Mouse (Mus musculus) forebrain, embryonic 15.5 days (tissue): ENCODE data around the gene Dcun1d4. TPM values are rescaled to one million over a fixed set of nuclear protein-coding genes. Genes with fewer than 3 reads are reported as not detected.

ENCODE experiments used
- ATAC-seq: fragments of 200-750 bp; cut with Nextera tagmentation; replicated peaks from 2 replicates; pipeline ENCODE4 v1.8.0; 2017; ENCODE audit warnings: mild to moderate bottlenecking, moderate TSS enrichment, moderate library complexity
- H3K27ac ChIP-seq: fragments of 300-500 bp; sonication (generic); replicated peaks from 2 replicates; pipeline ENCODE4 v1.5.1; 2015; ENCODE audit warnings: mild to moderate bottlenecking, inconsistent platforms
- H3K27me3 ChIP-seq: fragments of 300-500 bp; sonication (generic); 2 replicates; pipeline ENCODE4 v1.6.1; 2015; ENCODE audit warnings: inconsistent platforms
- H3K36me3 ChIP-seq: fragments of 300-500 bp; sonication (generic); 2 replicates; pipeline ENCODE4 v1.6.1; 2015; ENCODE audit warnings: mild to moderate bottlenecking, inconsistent platforms
- H3K4me1 ChIP-seq: fragments of 300-500 bp; sonication (generic); 2 replicates; pipeline ENCODE4 v1.6.1; 2015; ENCODE audit warnings: inconsistent platforms
- H3K4me2 ChIP-seq: fragments of 300-500 bp; sonication (generic); replicated peaks from 2 replicates; pipeline ENCODE4 v1.6.1; 2015; ENCODE audit warnings: mild to moderate bottlenecking, inconsistent platforms
- H3K4me3 ChIP-seq: fragments of 300-500 bp; sonication (generic); 2 replicates; pipeline ENCODE4 v1.5.1; 2015; ENCODE audit warnings: mild to moderate bottlenecking, inconsistent platforms
- H3K9ac ChIP-seq: fragments of 300-500 bp; sonication (generic); replicated peaks from 2 replicates; pipeline ENCODE4 v1.6.1; 2015; ENCODE audit warnings: mild to moderate bottlenecking, inconsistent platforms
- H3K9me3 ChIP-seq: fragments of 300-500 bp; sonication (generic); 2 replicates; pipeline ENCODE4 v1.6.1; 2016; ENCODE audit warnings: inconsistent platforms
- WGBS: fragments of 180-500 bp; shearing (Covaris S2); methylation state at CpG from one replicate; pipeline ENCODE4 v1.1.7; 2015; ENCODE audit warnings: mixed read lengths; 5-methylcytosine and 5-hydroxymethylcytosine counted together
- polyA plus RNA-seq: library from polyadenylated mRNA; unstranded; fragments of >200 nt; fragmentation: Nextera tagmentation; extraction: Ambion mirVana; gene quantifications from 2 replicates; pipeline ENCODE4 v1.2.1, GENCODE M21; 2015

Dcun1d4 gene
- polyA plus RNA-seq, 1 experiment from 2014 or later = 45.3 TPM

GRCm38 (mm10) chr5:73555096-73555852 lies 74.5 kb downstream of the Dcun1d4 start:
- Histone ChIP-seq H3K27ac (no peak overlapping the region), H3K9ac (no peak overlapping the region), H3K4me3 (no peak overlapping the region), H3K9me3 (no peaks in the 10 kb centered on the region), H3K27me3 (no peaks in the 10 kb centered on the region), H3K4me2 (no peak overlapping the region), H3K36me3 (peaks cover 27% of the 10 kb centered on the region), H3K4me1 (0 out of 2 replicates have a peak, but pooled peaks cover 4% of the 10 kb centered on the region)
- no peak for ATAC-seq
- WGBS = 85% methylated on average over 8 of the region's 8 CpGs

GRCm38 (mm10) chr5:73556733-73557425 lies 76.1 kb downstream of the Dcun1d4 start:
- Histone ChIP-seq H3K4me3 (no peak overlapping the region), H3K27ac (no peak overlapping the region), H3K9me3 (no peaks in the 10 kb centered on the region), H3K27me3 (no peaks in the 10 kb centered on the region), H3K9ac (no peak overlapping the region), H3K4me1 (0 out of 2 replicates have a peak, but pooled peaks cover 4% of the 10 kb centered on the region), H3K36me3 (peaks cover 27% of the 10 kb centered on the region), H3K4me2 (no peak overlapping the region)
- ATAC-seq = no peak
- 79% methylated on average over 12 of the region's 12 CpGs for WGBS

GRCm38 (mm10) chr5:73558756-73559155 lies 78.0 kb downstream of the Dcun1d4 start:
- Histone ChIP-seq H3K27me3 (no peaks in the 10 kb centered on the region), H3K4me2 (no peak overlapping the region), H3K36me3 (peaks cover 23% of the 10 kb centered on the region), H3K9me3 (no peaks in the 10 kb centered on the region), H3K9ac (no peak overlapping the region), H3K4me1 (0 out of 2 replicates have a peak, but pooled peaks cover 4% of the 10 kb centered on the region), H3K4me3 (no peak overlapping the region), H3K27ac (no peak overlapping the region)
- ATAC-seq = no peak
- 91% methylated on average over 6 of the region's 6 CpGs for WGBS

- 88% methylated on average over 6 of the region's 6 CpGs for WGBS
- Histone ChIP-seq H3K9ac (no peak overlapping the region), H3K9me3 (no peaks in the 10 kb centered on the region), H3K27me3 (no peaks in the 10 kb centered on the region), H3K4me2 (no peak overlapping the region), H3K4me3 (no peak overlapping the region), H3K27ac (no peak overlapping the region), H3K4me1 (no peaks in the 10 kb centered on the region), H3K36me3 (peaks cover 11% of the 10 kb centered on the region; the same call in 1 of the 2 replicates)
- ATAC-seq = no peak
These were observed 83.2 kb downstream of the Dcun1d4 start for GRCm38 (mm10) chr5:73564038-73564437.

- 80% methylated on average over 5 of the region's 5 CpGs for WGBS
- Histone ChIP-seq H3K9ac (no peak overlapping the region), H3K4me2 (no peak overlapping the region), H3K9me3 (no peaks in the 10 kb centered on the region), H3K4me1 (no peaks in the 10 kb centered on the region), H3K36me3 (no peaks in the 10 kb centered on the region), H3K27me3 (no peaks in the 10 kb centered on the region), H3K4me3 (no peak overlapping the region), H3K27ac (no peak overlapping the region)
- ATAC-seq = no peak
These were observed 85.3 kb downstream of the Dcun1d4 start for GRCm38 (mm10) chr5:73566119-73566518.

- no peak for ATAC-seq
- H3K9me3 ChIP-seq = no peaks in the 10 kb centered on the region
- H3K27ac ChIP-seq = no peak overlapping the region
- H3K9ac ChIP-seq = no peak overlapping the region
- no peaks in the 10 kb centered on the region for H3K36me3 ChIP-seq
- no peaks in the 10 kb centered on the region for H3K27me3 ChIP-seq
- no peak overlapping the region for H3K4me2 ChIP-seq
- WGBS = 86% methylated on average over 4 of the region's 4 CpGs
- H3K4me3 ChIP-seq = no peak overlapping the region
- no peaks in the 10 kb centered on the region for H3K4me1 ChIP-seq
These were observed 86.1 kb downstream of the Dcun1d4 start for GRCm38 (mm10) chr5:73566892-73567291.

GRCm38 (mm10) chr5:73569181-73569580 lies 88.4 kb downstream of the Dcun1d4 start:
- no peak for ATAC-seq
- Histone ChIP-seq H3K27ac (no peak overlapping the region), H3K4me2 (no peak overlapping the region), H3K4me1 (no peaks in the 10 kb centered on the region), H3K9me3 (no peaks in the 10 kb centered on the region), H3K27me3 (no peaks in the 10 kb centered on the region), H3K36me3 (no peaks in the 10 kb centered on the region), H3K4me3 (no peak overlapping the region), H3K9ac (no peak overlapping the region)
- WGBS = 87% methylated on average over 5 of the region's 5 CpGs

GRCm38 (mm10) chr5:73571395-73572156 lies 90.8 kb downstream of the Dcun1d4 start:
- Histone ChIP-seq H3K27ac (no peak overlapping the region), H3K9ac (no peak overlapping the region), H3K4me2 (no peak overlapping the region), H3K27me3 (no peaks in the 10 kb centered on the region), H3K9me3 (no peaks in the 10 kb centered on the region), H3K4me3 (no peak overlapping the region), H3K4me1 (peaks cover under 1% of the 10 kb centered on the region; the same call in 1 of the 2 replicates), H3K36me3 (no peaks in the 10 kb centered on the region)
- 94% methylated on average over 6 of the region's 6 CpGs for WGBS
- ATAC-seq = no peak

GRCm38 (mm10) chr5:73572846-73573245 lies 92.0 kb downstream of the Dcun1d4 start:
- no peak overlapping the region for H3K9ac ChIP-seq

GRCm38 (mm10) chr5:73573789-73574188 lies 93.0 kb downstream of the Dcun1d4 start:
- Histone ChIP-seq H3K36me3 (no peaks in the 10 kb centered on the region), H3K4me3 (no peak overlapping the region), H3K4me2 (no peak overlapping the region), H3K9me3 (no peaks in the 10 kb centered on the region), H3K4me1 (peaks cover 7% of the 10 kb centered on the region), H3K9ac (no peak overlapping the region), H3K27me3 (no peaks in the 10 kb centered on the region), H3K27ac (no peak overlapping the region)
- ATAC-seq = no peak
- 73% methylated on average over 7 of the region's 7 CpGs for WGBS

More at GRCm38 (mm10) chr5:73572846-73573245, 92.0 kb downstream of the Dcun1d4 start:
- Histone ChIP-seq H3K36me3 (no peaks in the 10 kb centered on the region), H3K4me1 (peaks cover 7% of the 10 kb centered on the region), H3K9me3 (no peaks in the 10 kb centered on the region), H3K27me3 (no peaks in the 10 kb centered on the region), H3K27ac (no peak overlapping the region), H3K4me3 (no peak overlapping the region), H3K4me2 (no peak overlapping the region)
- ATAC-seq = no peak
- 85% methylated on average over 2 of the region's 2 CpGs for WGBS

- Histone ChIP-seq H3K9ac (no peak overlapping the region), H3K9me3 (no peaks in the 10 kb centered on the region), H3K4me2 (no peak overlapping the region), H3K27me3 (no peaks in the 10 kb centered on the region), H3K4me3 (no peak overlapping the region), H3K4me1 (peaks cover 7% of the 10 kb centered on the region), H3K27ac (no peak overlapping the region), H3K36me3 (no peaks in the 10 kb centered on the region)
- ATAC-seq = no peak
- WGBS = 88% methylated on average over 4 of the region's 4 CpGs
These were observed 93.8 kb downstream of the Dcun1d4 start for GRCm38 (mm10) chr5:73574616-73575015.

- Histone ChIP-seq H3K27ac (no peak overlapping the region), H3K27me3 (no peaks in the 10 kb centered on the region), H3K4me3 (no peak overlapping the region), H3K9ac (no peak overlapping the region), H3K4me2 (no peak overlapping the region), H3K4me1 (peaks cover 7% of the 10 kb centered on the region), H3K36me3 (no peaks in the 10 kb centered on the region), H3K9me3 (no peaks in the 10 kb centered on the region)
- 63% methylated on average over 7 of the region's 7 CpGs for WGBS
- 0 out of 2 replicates have a peak, but pooled peaks have one; percentile 26 for ATAC-seq
These were observed 95.9 kb downstream of the Dcun1d4 start for GRCm38 (mm10) chr5:73576708-73577107.
